Mouse (Mus musculus) kidney, embryonic 15.5 days (tissue): Measurements from ENCODE around the gene Tk2. TPM values are rescaled to one million over a fixed set of nuclear protein-coding genes. Genes with fewer than 3 reads are reported as not detected.
A peak's percentile ranks its signal among the peaks of the same experiment; 100 is the strongest.

Experiments
- ATAC-seq: fragments of 200-750 bp; cut with Nextera tagmentation; replicated peaks from 2 replicates; pipeline ENCODE4 v1.8.0; 2017; ENCODE audit warnings: moderate TSS enrichment; ENCODE audit not compliant: low FRiP score
- H3K27ac ChIP-seq: fragments of 300-500 bp; sonication (generic); 2 replicates; pipeline ENCODE4 v1.5.1; 2015; ENCODE audit warnings: mild to moderate bottlenecking, inconsistent platforms
- H3K27me3 ChIP-seq: fragments of 300-500 bp; sonication (generic); 2 replicates; pipeline ENCODE4 v1.6.1; 2015; ENCODE audit warnings: inconsistent platforms
- H3K36me3 ChIP-seq: fragments of 300-500 bp; sonication (generic); 2 replicates; pipeline ENCODE4 v1.6.1; 2015; ENCODE audit warnings: inconsistent platforms
- H3K4me1 ChIP-seq: fragments of 300-500 bp; sonication (generic); 2 replicates; pipeline ENCODE4 v1.6.1; 2015; ENCODE audit warnings: inconsistent platforms
- H3K4me2 ChIP-seq: fragments of 300-500 bp; sonication (generic); 2 replicates; pipeline ENCODE4 v1.6.1; 2015; ENCODE audit warnings: moderate library complexity, mild to moderate bottlenecking, inconsistent platforms
- H3K4me3 ChIP-seq: fragments of 300-500 bp; sonication (generic); replicated peaks from 2 replicates; pipeline ENCODE4 v1.5.1; 2015; ENCODE audit warnings: mild to moderate bottlenecking, inconsistent platforms
- H3K9ac ChIP-seq: fragments of 300-500 bp; sonication (generic); 2 replicates; pipeline ENCODE4 v1.6.1; 2015; ENCODE audit warnings: mild to moderate bottlenecking, inconsistent platforms
- H3K9me3 ChIP-seq: fragments of 300-500 bp; sonication (generic); replicated peaks from 2 replicates; pipeline ENCODE4 v1.6.1; 2016; ENCODE audit warnings: inconsistent platforms
- WGBS: fragments of 180-500 bp; shearing (Covaris S2); methylation state at CpG from one replicate; pipeline ENCODE4 v1.1.7; 2015; ENCODE audit warnings: mixed read lengths; 5-methylcytosine and 5-hydroxymethylcytosine counted together
- polyA plus RNA-seq: library from polyadenylated mRNA; unstranded; fragments of >200 nt; fragmentation: Nextera tagmentation; extraction: Ambion mirVana; gene quantifications from 2 replicates; pipeline ENCODE4 v1.2.1, GENCODE M21; 2015

Gene Tk2
- polyA plus RNA-seq, 1 experiment from 2014 or later: 21.0 TPM

GRCm38 (mm10) chr8:104247908-104248275 is 466 bp downstream of the Tk2 start:
- peak overlapping the region; percentile 88 for H3K9ac ChIP-seq
- peak overlapping the region; percentile 86 for H3K4me2 ChIP-seq
- H3K36me3 ChIP-seq: peaks cover 14% of the 10 kb centered on the region
- peaks cover 35% of the 10 kb centered on the region for H3K4me1 ChIP-seq
- 0 out of 2 replicates have a peak, but pooled peaks have one; percentile 1 for ATAC-seq
- no peaks in the 10 kb centered on the region for H3K27me3 ChIP-seq
- H3K4me3 ChIP-seq: peak overlapping the region; percentile 97
- H3K9me3 ChIP-seq: no peaks in the 10 kb centered on the region
- 3% methylated on average over 11 of the region's 11 CpGs for WGBS
- no peak overlapping the region; the same call in 1 of the 2 replicates for H3K27ac ChIP-seq

- no peak for ATAC-seq
- 60% methylated on average over 22 of the region's 22 CpGs for WGBS
- peaks cover 20% of the 10 kb centered on the region for H3K36me3 ChIP-seq
- no peaks in the 10 kb centered on the region for H3K9me3 ChIP-seq
- peak overlapping the region; percentile 86 for H3K4me2 ChIP-seq
- no peaks in the 10 kb centered on the region for H3K27me3 ChIP-seq
- peak overlapping the region; percentile 88 for H3K9ac ChIP-seq
- H3K4me1 ChIP-seq: peaks cover 35% of the 10 kb centered on the region
- 0 out of 2 replicates have a peak overlapping the region, but pooled peaks have one; percentile 23 for H3K27ac ChIP-seq
- peak overlapping the region; percentile 97 for H3K4me3 ChIP-seq
These were observed 1.1 kb downstream of the Tk2 start for GRCm38 (mm10) chr8:104247054-104247907.

- H3K4me2 ChIP-seq: 0 out of 2 replicates have a peak overlapping the region, but pooled peaks have one; percentile 86
- 70% methylated on average over 4 of the region's 4 CpGs for WGBS
- no peaks in the 10 kb centered on the region for H3K27me3 ChIP-seq
- H3K9me3 ChIP-seq: no peaks in the 10 kb centered on the region
- no peak overlapping the region for H3K4me3 ChIP-seq
- no peak for ATAC-seq
- H3K36me3 ChIP-seq: peaks cover 27% of the 10 kb centered on the region
- H3K9ac ChIP-seq: no peak overlapping the region
- peaks cover 30% of the 10 kb centered on the region for H3K4me1 ChIP-seq
- H3K27ac ChIP-seq: 0 out of 2 replicates have a peak overlapping the region, but pooled peaks have one; percentile 23
These were observed 1.7 kb downstream of the Tk2 start for GRCm38 (mm10) chr8:104246621-104247020.

- peaks cover 10% of the 10 kb centered on the region for H3K4me1 ChIP-seq
- H3K9ac ChIP-seq: no peak overlapping the region
- H3K9me3 ChIP-seq: no peaks in the 10 kb centered on the region
- no peak overlapping the region for H3K4me2 ChIP-seq
- 66% methylated on average over 12 of the region's 12 CpGs for WGBS
- ATAC-seq: no peak
- peaks cover 66% of the 10 kb centered on the region for H3K36me3 ChIP-seq
- H3K27me3 ChIP-seq: no peaks in the 10 kb centered on the region
- no peak overlapping the region for H3K4me3 ChIP-seq
- no peak overlapping the region for H3K27ac ChIP-seq
These were observed 6.2 kb downstream of the Tk2 start for GRCm38 (mm10) chr8:104242038-104242644.

- H3K27ac ChIP-seq: no peak overlapping the region
- no peaks in the 10 kb centered on the region for H3K9me3 ChIP-seq
- H3K4me2 ChIP-seq: no peak overlapping the region
- H3K4me1 ChIP-seq: no peaks in the 10 kb centered on the region
- no peaks in the 10 kb centered on the region for H3K27me3 ChIP-seq
- peaks cover 85% of the 10 kb centered on the region for H3K36me3 ChIP-seq
- WGBS: 78% methylated on average over 10 of the region's 10 CpGs
- no peak overlapping the region for H3K4me3 ChIP-seq
- no peak for ATAC-seq
- H3K9ac ChIP-seq: no peak overlapping the region
These were observed 8.9 kb downstream of the Tk2 start for GRCm38 (mm10) chr8:104239418-104239861.

DNA sequence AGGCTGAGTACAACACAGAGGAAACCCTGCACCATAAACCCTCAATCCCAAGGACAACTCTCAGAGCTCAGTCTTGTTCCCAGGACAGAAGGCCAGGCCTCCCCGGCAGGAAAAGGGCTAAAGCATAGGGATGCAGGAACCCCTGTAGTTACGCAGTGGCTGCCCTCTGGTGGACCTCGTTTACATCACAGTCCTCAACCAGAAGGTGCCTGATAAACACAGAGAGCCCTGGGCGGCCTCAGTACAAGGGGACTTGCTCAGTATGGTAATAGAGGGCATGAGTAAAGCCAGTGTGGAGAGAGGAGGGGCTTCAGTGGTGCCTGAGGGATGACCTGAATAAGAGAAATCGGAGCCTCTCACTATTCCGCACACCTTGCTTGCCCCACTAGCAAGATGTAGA is 13.8 kb downstream of the Tk2 start:
- 0 out of 2 replicates have a peak, but pooled peaks have one; percentile 25 for ATAC-seq
- no peak overlapping the region for H3K27ac ChIP-seq
- WGBS: 46% methylated on average over 6 of the region's 6 CpGs
- H3K27me3 ChIP-seq: no peaks in the 10 kb centered on the region
- peaks cover 99% of the 10 kb centered on the region for H3K36me3 ChIP-seq
- H3K4me2 ChIP-seq: no peak overlapping the region
- no peak overlapping the region for H3K4me3 ChIP-seq
- H3K9ac ChIP-seq: no peak overlapping the region
- no peaks in the 10 kb centered on the region for H3K9me3 ChIP-seq
- no peaks in the 10 kb centered on the region for H3K4me1 ChIP-seq

GRCm38 (mm10) chr8:104232919-104233318 is 15.4 kb downstream of the Tk2 start:
- no peak overlapping the region for H3K27ac ChIP-seq
- H3K4me1 ChIP-seq: no peaks in the 10 kb centered on the region
- H3K4me2 ChIP-seq: no peak overlapping the region
- WGBS: 93% methylated on average over 5 of the region's 5 CpGs
- peaks cover 99% of the 10 kb centered on the region for H3K36me3 ChIP-seq
- no peaks in the 10 kb centered on the region for H3K9me3 ChIP-seq
- H3K9ac ChIP-seq: no peak overlapping the region
- H3K27me3 ChIP-seq: no peaks in the 10 kb centered on the region
- no peak overlapping the region for H3K4me3 ChIP-seq
- ATAC-seq: no peak

- H3K4me2 ChIP-seq: no peak overlapping the region
- ATAC-seq: no peak
- no peak overlapping the region for H3K9ac ChIP-seq
- no peaks in the 10 kb centered on the region for H3K4me1 ChIP-seq
- H3K27me3 ChIP-seq: no peaks in the 10 kb centered on the region
- no peak overlapping the region for H3K4me3 ChIP-seq
- no peak overlapping the region for H3K27ac ChIP-seq
- H3K9me3 ChIP-seq: no peaks in the 10 kb centered on the region
- peaks cover 99% of the 10 kb centered on the region for H3K36me3 ChIP-seq
- WGBS: 96% methylated on average over 4 of the region's 4 CpGs
These were observed 16.3 kb downstream of the Tk2 start for GRCm38 (mm10) chr8:104232039-104232438.

DNA sequence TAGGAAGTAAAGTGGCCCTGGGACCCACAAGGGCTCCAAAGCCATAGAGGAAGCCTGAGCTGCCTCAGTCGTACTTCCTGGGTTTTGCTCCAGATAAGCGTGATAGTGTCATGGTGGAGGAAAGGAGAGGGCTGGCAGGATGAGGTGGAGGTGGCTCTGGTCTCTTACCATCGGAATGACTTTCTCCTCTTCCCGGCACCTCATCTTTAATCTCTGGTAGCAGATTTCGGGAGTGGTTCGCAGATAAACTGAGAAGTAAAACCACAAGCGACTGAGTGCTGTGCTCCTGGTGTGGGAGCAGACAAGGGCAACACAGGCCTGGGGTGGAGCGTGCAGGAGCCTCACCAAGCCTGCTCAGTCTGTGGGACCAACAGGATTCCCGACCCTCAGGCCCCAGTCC is 18.0 kb downstream of the Tk2 start:
- Histone ChIP-seq H3K4me1 (no peaks in the 10 kb centered on the region), H3K27me3 (no peaks in the 10 kb centered on the region), H3K27ac (no peak overlapping the region), H3K9ac (no peak overlapping the region), H3K9me3 (no peaks in the 10 kb centered on the region), H3K4me3 (no peak overlapping the region), H3K36me3 (peaks cover 99% of the 10 kb centered on the region), H3K4me2 (no peak overlapping the region)
- 94% methylated on average over 9 of the region's 9 CpGs for WGBS
- ATAC-seq: no peak

GRCm38 (mm10) chr8:104227048-104227447 is 21.3 kb downstream of the Tk2 start:
- Histone ChIP-seq H3K4me1 (no peaks in the 10 kb centered on the region), H3K27me3 (no peaks in the 10 kb centered on the region), H3K36me3 (peaks cover 82% of the 10 kb centered on the region), H3K27ac (no peak overlapping the region), H3K9me3 (no peaks in the 10 kb centered on the region), H3K4me2 (no peak overlapping the region), H3K4me3 (no peak overlapping the region), H3K9ac (no peak overlapping the region)
- WGBS: 80% methylated on average over 5 of the region's 5 CpGs
- no peak for ATAC-seq

DNA sequence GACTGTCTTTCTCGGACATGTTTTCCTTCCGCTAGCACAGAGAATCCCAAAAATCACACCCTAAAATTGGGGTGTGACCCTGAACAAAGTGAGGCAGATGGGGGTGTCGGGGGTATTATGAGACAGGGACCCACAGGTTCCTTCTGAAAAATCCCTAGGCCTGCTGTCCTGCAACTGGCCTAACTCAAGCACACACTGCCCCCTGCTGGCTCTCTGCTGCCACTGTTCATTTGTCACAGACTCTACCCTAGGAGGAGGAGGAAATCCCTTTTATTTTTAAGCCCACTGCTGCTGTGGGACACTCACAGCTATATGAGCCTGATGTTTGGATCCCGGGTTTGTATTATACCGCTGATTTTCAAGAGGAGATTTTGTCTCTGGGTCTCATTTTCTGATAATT is 28.6 kb downstream of the Tk2 start:
- Histone ChIP-seq H3K27ac (no peak overlapping the region), H3K9ac (no peak overlapping the region), H3K36me3 (peaks cover 11% of the 10 kb centered on the region; the same call in 1 of the 2 replicates), H3K4me3 (no peak overlapping the region), H3K9me3 (no peaks in the 10 kb centered on the region), H3K4me2 (no peak overlapping the region), H3K27me3 (no peaks in the 10 kb centered on the region), H3K4me1 (no peaks in the 10 kb centered on the region)
- 41% methylated on average over 5 of the region's 5 CpGs for WGBS
- peak; percentile 64; the same call in 1 of the 2 replicates for ATAC-seq

- Histone ChIP-seq H3K36me3 (peaks cover 4% of the 10 kb centered on the region; the same call in 1 of the 2 replicates), H3K9ac (no peak overlapping the region), H3K27me3 (no peaks in the 10 kb centered on the region), H3K9me3 (no peaks in the 10 kb centered on the region), H3K4me1 (no peaks in the 10 kb centered on the region), H3K4me3 (no peak overlapping the region), H3K27ac (no peak overlapping the region), H3K4me2 (0 out of 2 replicates have a peak overlapping the region, but pooled peaks have one; percentile 17)
- ATAC-seq: no peak
- 31% methylated on average over 11 of the region's 11 CpGs for WGBS
These were observed 29.3 kb downstream of the Tk2 start for GRCm38 (mm10) chr8:104219079-104219478.
